Mouse (Mus musculus): ENCODE results near the gene Rock2. TPM values are rescaled to one million over a fixed set of nuclear protein-coding genes. Genes with fewer than 3 reads are reported as not detected.

The Rock2 gene
- polyA plus RNA-seq, 1 experiment from 2014 or later: 10.9 TPM

- no peak for ATAC-seq
- Histone ChIP-seq H3K4me3 (ENCODE audit: low read length) (no peak overlapping the region), H3K27me3 (replicated peaks; ENCODE audit: control insufficient read depth, insufficient read depth, low read length) (no peaks in the 10 kb centered on the region), H3K4me2 (ENCODE audit: low read depth, low read length) (no peak overlapping the region), H3K36me3 (ENCODE audit: control insufficient read depth, insufficient read depth, low read length) (peaks cover 9% of the 10 kb centered on the region), H3K4me1 (ENCODE audit: control insufficient read depth, insufficient read depth, low read length) (no peaks in the 10 kb centered on the region), H3K27ac (ENCODE audit: low read length) (no peak overlapping the region), H3K9me3 (ENCODE audit: control insufficient read depth, low read length) (no peaks in the 10 kb centered on the region), H3K9ac (ENCODE audit: low read depth, low read length) (no peak overlapping the region)
- 77% methylated on average over 2 of the region's 2 CpGs for WGBS
Measured at GRCm38 (mm10) chr12:16963354-16963753, 68.7 kb downstream of the Rock2 start.

GRCm38 (mm10) chr12:16966811-16967210, 72.1 kb downstream of the Rock2 start:
- Histone ChIP-seq H3K9ac (ENCODE audit: low read depth, low read length) (no peak overlapping the region), H3K27ac (ENCODE audit: low read length) (no peak overlapping the region), H3K27me3 (replicated peaks; ENCODE audit: control insufficient read depth, insufficient read depth, low read length) (no peaks in the 10 kb centered on the region), H3K36me3 (ENCODE audit: control insufficient read depth, insufficient read depth, low read length) (0 out of 2 replicates have a peak, but pooled peaks cover 3% of the 10 kb centered on the region), H3K4me2 (ENCODE audit: low read depth, low read length) (no peak overlapping the region), H3K4me3 (ENCODE audit: low read length) (no peak overlapping the region), H3K9me3 (ENCODE audit: control insufficient read depth, low read length) (no peaks in the 10 kb centered on the region), H3K4me1 (ENCODE audit: control insufficient read depth, insufficient read depth, low read length) (no peaks in the 10 kb centered on the region)
- ATAC-seq: no peak
- 95% methylated on average over 2 of the region's 2 CpGs for WGBS

- Histone ChIP-seq H3K27ac (ENCODE audit: low read length) (no peak overlapping the region), H3K4me1 (ENCODE audit: control insufficient read depth, insufficient read depth, low read length) (no peaks in the 10 kb centered on the region), H3K9me3 (ENCODE audit: control insufficient read depth, low read length) (no peaks in the 10 kb centered on the region), H3K4me3 (ENCODE audit: low read length) (no peak overlapping the region), H3K36me3 (ENCODE audit: control insufficient read depth, insufficient read depth, low read length) (peaks cover 13% of the 10 kb centered on the region; the same call in 1 of the 2 replicates), H3K4me2 (ENCODE audit: low read depth, low read length) (no peak overlapping the region), H3K9ac (ENCODE audit: low read depth, low read length) (no peak overlapping the region), H3K27me3 (replicated peaks; ENCODE audit: control insufficient read depth, insufficient read depth, low read length) (no peaks in the 10 kb centered on the region)
- no peak for ATAC-seq
Measured at GRCm38 (mm10) chr12:16977120-16977519, 82.4 kb downstream of the Rock2 start.

- Histone ChIP-seq H3K4me1 (ENCODE audit: control insufficient read depth, insufficient read depth, low read length) (no peaks in the 10 kb centered on the region), H3K4me2 (ENCODE audit: low read depth, low read length) (no peak overlapping the region), H3K4me3 (ENCODE audit: low read length) (no peak overlapping the region), H3K27ac (ENCODE audit: low read length) (no peak overlapping the region), H3K36me3 (ENCODE audit: control insufficient read depth, insufficient read depth, low read length) (no peaks in the 10 kb centered on the region), H3K27me3 (replicated peaks; ENCODE audit: control insufficient read depth, insufficient read depth, low read length) (no peaks in the 10 kb centered on the region), H3K9ac (ENCODE audit: low read depth, low read length) (no peak overlapping the region), H3K9me3 (ENCODE audit: control insufficient read depth, low read length) (no peaks in the 10 kb centered on the region)
- ATAC-seq: no peak
- WGBS: 92% methylated on average over 1 of the region's 1 CpGs
Measured at GRCm38 (mm10) chr12:16985778-16986177, 91.1 kb downstream of the Rock2 start.

- H3K4me1 ChIP-seq (ENCODE audit: control insufficient read depth, insufficient read depth, low read length): no peaks in the 10 kb centered on the region
- H3K27ac ChIP-seq (ENCODE audit: low read length): no peak overlapping the region
- WGBS: 96% methylated on average over 2 of the region's 2 CpGs
- H3K9ac ChIP-seq (ENCODE audit: low read depth, low read length): no peak overlapping the region
- no peaks in the 10 kb centered on the region for H3K27me3 ChIP-seq (replicated peaks; ENCODE audit: control insufficient read depth, insufficient read depth, low read length)
- H3K4me2 ChIP-seq (ENCODE audit: low read depth, low read length): no peak overlapping the region
- H3K9me3 ChIP-seq (ENCODE audit: control insufficient read depth, low read length): no peaks in the 10 kb centered on the region
- H3K36me3 ChIP-seq (ENCODE audit: control insufficient read depth, insufficient read depth, low read length): no peaks in the 10 kb centered on the region
- no peak for ATAC-seq
- H3K4me3 ChIP-seq (ENCODE audit: low read length): no peak overlapping the region
Measured at GRCm38 (mm10) chr12:16991376-16991775, 96.7 kb downstream of the Rock2 start.

- H3K27ac ChIP-seq (ENCODE audit: low read length): no peak overlapping the region
- H3K4me1 ChIP-seq (ENCODE audit: control insufficient read depth, insufficient read depth, low read length): no peaks in the 10 kb centered on the region
- H3K9me3 ChIP-seq (ENCODE audit: control insufficient read depth, low read length): no peaks in the 10 kb centered on the region
- 86% methylated on average over 2 of the region's 2 CpGs for WGBS
- ATAC-seq: no peak
- no peak overlapping the region for H3K9ac ChIP-seq (ENCODE audit: low read depth, low read length)
- H3K36me3 ChIP-seq (ENCODE audit: control insufficient read depth, insufficient read depth, low read length): no peaks in the 10 kb centered on the region
- no peak overlapping the region for H3K4me2 ChIP-seq (ENCODE audit: low read depth, low read length)
- H3K4me3 ChIP-seq (ENCODE audit: low read length): no peak overlapping the region
- H3K27me3 ChIP-seq (replicated peaks; ENCODE audit: control insufficient read depth, insufficient read depth, low read length): no peaks in the 10 kb centered on the region
Measured at GRCm38 (mm10) chr12:16992355-16992754, 97.7 kb downstream of the Rock2 start.

- no peak for ATAC-seq
- no peaks in the 10 kb centered on the region for H3K36me3 ChIP-seq (ENCODE audit: control insufficient read depth, insufficient read depth, low read length)
- H3K4me2 ChIP-seq (ENCODE audit: low read depth, low read length): no peak overlapping the region
- H3K9ac ChIP-seq (ENCODE audit: low read depth, low read length): no peak overlapping the region
- H3K27me3 ChIP-seq (replicated peaks; ENCODE audit: control insufficient read depth, insufficient read depth, low read length): no peaks in the 10 kb centered on the region
- no peaks in the 10 kb centered on the region for H3K9me3 ChIP-seq (ENCODE audit: control insufficient read depth, low read length)
- no peak overlapping the region for H3K27ac ChIP-seq (ENCODE audit: low read length)
- no peak overlapping the region for H3K4me3 ChIP-seq (ENCODE audit: low read length)
- H3K4me1 ChIP-seq (ENCODE audit: control insufficient read depth, insufficient read depth, low read length): 0 out of 2 replicates have a peak, but pooled peaks cover 7% of the 10 kb centered on the region
- WGBS: 94% methylated on average over 2 of the region's 2 CpGs
Measured at GRCm38 (mm10) chr12:16994291-16994690, 99.6 kb downstream of the Rock2 start.

GRCm38 (mm10) chr12:16996281-16996680, 101.6 kb downstream of the Rock2 start:
- Histone ChIP-seq H3K4me1 (ENCODE audit: control insufficient read depth, insufficient read depth, low read length) (0 out of 2 replicates have a peak, but pooled peaks cover 9% of the 10 kb centered on the region), H3K27ac (ENCODE audit: low read length) (no peak overlapping the region), H3K4me2 (ENCODE audit: low read depth, low read length) (no peak overlapping the region), H3K9ac (ENCODE audit: low read depth, low read length) (no peak overlapping the region), H3K36me3 (ENCODE audit: control insufficient read depth, insufficient read depth, low read length) (no peaks in the 10 kb centered on the region), H3K4me3 (ENCODE audit: low read length) (no peak overlapping the region), H3K27me3 (replicated peaks; ENCODE audit: control insufficient read depth, insufficient read depth, low read length) (no peaks in the 10 kb centered on the region), H3K9me3 (ENCODE audit: control insufficient read depth, low read length) (no peaks in the 10 kb centered on the region)
- 84% methylated on average over 5 of the region's 5 CpGs for WGBS
- no peak for ATAC-seq

- Histone ChIP-seq H3K36me3 (ENCODE audit: control insufficient read depth, insufficient read depth, low read length) (no peaks in the 10 kb centered on the region), H3K27me3 (replicated peaks; ENCODE audit: control insufficient read depth, insufficient read depth, low read length) (no peaks in the 10 kb centered on the region), H3K9ac (ENCODE audit: low read depth, low read length) (no peak overlapping the region), H3K4me2 (ENCODE audit: low read depth, low read length) (no peak overlapping the region), H3K4me3 (ENCODE audit: low read length) (no peak overlapping the region), H3K9me3 (ENCODE audit: control insufficient read depth, low read length) (no peaks in the 10 kb centered on the region), H3K27ac (ENCODE audit: low read length) (no peak overlapping the region), H3K4me1 (ENCODE audit: control insufficient read depth, insufficient read depth, low read length) (0 out of 2 replicates have a peak, but pooled peaks cover 9% of the 10 kb centered on the region)
- ATAC-seq: no peak
- WGBS: 86% methylated on average over 5 of the region's 5 CpGs
Measured at GRCm38 (mm10) chr12:16996886-16997462, 102.3 kb downstream of the Rock2 start.

GRCm38 (mm10) chr12:16999146-16999545, 104.5 kb downstream of the Rock2 start:
- Histone ChIP-seq H3K4me3 (ENCODE audit: low read length) (peak overlapping the region; percentile 53), H3K9ac (ENCODE audit: low read depth, low read length) (no peak overlapping the region; the same call in 1 of the 2 replicates), H3K4me2 (ENCODE audit: low read depth, low read length) (peak overlapping the region; percentile 81), H3K4me1 (ENCODE audit: control insufficient read depth, insufficient read depth, low read length) (0 out of 2 replicates have a peak, but pooled peaks cover 9% of the 10 kb centered on the region), H3K36me3 (ENCODE audit: control insufficient read depth, insufficient read depth, low read length) (no peaks in the 10 kb centered on the region), H3K27me3 (replicated peaks; ENCODE audit: control insufficient read depth, insufficient read depth, low read length) (no peaks in the 10 kb centered on the region), H3K9me3 (ENCODE audit: control insufficient read depth, low read length) (no peaks in the 10 kb centered on the region), H3K27ac (ENCODE audit: low read length) (no peak overlapping the region)
- ATAC-seq: no peak
- WGBS: 8% methylated on average over 10 of the region's 10 CpGs
